Mouse (Mus musculus): ENCODE results near the gene Ecsit.

DNA sequence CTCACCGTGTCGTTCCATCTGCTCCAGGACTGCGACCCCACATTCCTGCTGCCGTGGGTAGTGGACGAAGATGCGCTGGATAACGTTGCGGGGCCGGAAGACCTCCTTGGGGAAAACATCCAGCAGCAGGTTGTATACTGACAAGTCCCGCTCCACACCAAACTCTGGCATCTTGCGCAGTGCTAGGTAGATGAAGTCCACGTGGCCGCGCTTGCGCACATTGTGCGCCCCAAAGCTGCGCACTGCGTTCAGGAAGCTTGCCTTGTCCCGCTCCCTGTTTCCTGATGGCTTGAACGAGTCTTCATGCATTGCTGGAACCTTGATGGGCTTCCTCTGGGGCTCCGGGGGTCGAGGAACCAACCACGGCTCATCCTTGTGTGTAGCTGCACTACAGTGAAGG is 9.0 kb downstream of the Ecsit start:
- TF ChIP-seq POLR2A (IDR thresholded peaks at IDR 0.05; ENCODE audit: borderline replicate concordance, insufficient read depth, low read length) (no peak), CTCF (IDR thresholded peaks at IDR 0.05; ENCODE audit: borderline replicate concordance, insufficient read depth, low read depth, low read length) (no peak)
